Mouse (Mus musculus): ENCODE data around the gene Abtb1. TPM values are rescaled to one million over a fixed set of nuclear protein-coding genes. Genes with fewer than 3 reads are reported as not detected.

Gene Abtb1
- polyA plus RNA-seq, 1 experiment from 2014 or later: 21.0 TPM

GRCm38 (mm10) chr6:88860914-88861313 is 19.1 kb upstream of the Abtb1 start:
- 0% methylated on average over 2 of the region's 2 CpGs for WGBS
- Histone ChIP-seq H3K36me3 (ENCODE audit: control insufficient read depth, insufficient read depth, low read length) (peaks cover 37% of the 10 kb centered on the region), H3K4me2 (ENCODE audit: low read depth, low read length) (no peak overlapping the region), H3K9ac (ENCODE audit: low read depth, low read length) (no peak overlapping the region), H3K4me1 (ENCODE audit: control insufficient read depth, insufficient read depth, low read length) (no peaks in the 10 kb centered on the region), H3K4me3 (ENCODE audit: low read depth, low read length) (no peak overlapping the region), H3K27me3 (replicated peaks; ENCODE audit: control insufficient read depth, insufficient read depth, low read length) (no peaks in the 10 kb centered on the region), H3K27ac (replicated peaks; ENCODE audit: low read depth, low read length) (no peak overlapping the region), H3K9me3 (ENCODE audit: control insufficient read depth, low read length) (no peaks in the 10 kb centered on the region; the same call in 1 of the 2 replicates)
- ATAC-seq (ENCODE audit: low read depth): no peak
- peak; percentile 68 for DNase-seq (ENCODE audit: low spot score)

GRCm38 (mm10) chr6:88858341-88858740 is 16.6 kb upstream of the Abtb1 start:
- no peaks in the 10 kb centered on the region for H3K4me1 ChIP-seq (ENCODE audit: control insufficient read depth, insufficient read depth, low read length)
- H3K27ac ChIP-seq (replicated peaks; ENCODE audit: low read depth, low read length): no peak overlapping the region
- DNase-seq (ENCODE audit: low spot score) (peak; percentile 60), ATAC-seq (ENCODE audit: low read depth) (peak; percentile 53)
- H3K27me3 ChIP-seq (replicated peaks; ENCODE audit: control insufficient read depth, insufficient read depth, low read length): no peaks in the 10 kb centered on the region
- 0 out of 2 replicates have a peak overlapping the region, but pooled peaks have one; percentile 34 for H3K9ac ChIP-seq (ENCODE audit: low read depth, low read length)
- H3K9me3 ChIP-seq (ENCODE audit: control insufficient read depth, low read length): no peaks in the 10 kb centered on the region; the same call in 1 of the 2 replicates
- 49% methylated on average over 7 of the region's 7 CpGs for WGBS
- no peak overlapping the region for H3K4me2 ChIP-seq (ENCODE audit: low read depth, low read length)
- H3K4me3 ChIP-seq (ENCODE audit: low read depth, low read length): no peak overlapping the region
- peaks cover 21% of the 10 kb centered on the region for H3K36me3 ChIP-seq (ENCODE audit: control insufficient read depth, insufficient read depth, low read length)

- no peaks in the 10 kb centered on the region for H3K4me1 ChIP-seq (ENCODE audit: control insufficient read depth, insufficient read depth, low read length)
- no peak overlapping the region for H3K27ac ChIP-seq (replicated peaks; ENCODE audit: low read depth, low read length)
- H3K36me3 ChIP-seq (ENCODE audit: control insufficient read depth, insufficient read depth, low read length): peaks cover 16% of the 10 kb centered on the region
- 0 out of 2 replicates have a peak overlapping the region, but pooled peaks have one; percentile 1 for H3K9ac ChIP-seq (ENCODE audit: low read depth, low read length)
- WGBS: 88% methylated on average over 6 of the region's 6 CpGs
- no peaks in the 10 kb centered on the region; the same call in 1 of the 2 replicates for H3K9me3 ChIP-seq (ENCODE audit: control insufficient read depth, low read length)
- H3K27me3 ChIP-seq (replicated peaks; ENCODE audit: control insufficient read depth, insufficient read depth, low read length): no peaks in the 10 kb centered on the region
- H3K4me3 ChIP-seq (ENCODE audit: low read depth, low read length): no peak overlapping the region
- DNase-seq (ENCODE audit: low spot score) (no peak), ATAC-seq (ENCODE audit: low read depth) (no peak)
- no peak overlapping the region for H3K4me2 ChIP-seq (ENCODE audit: low read depth, low read length)
These were observed 16.0 kb upstream of the Abtb1 start for GRCm38 (mm10) chr6:88857830-88858229.

GRCm38 (mm10) chr6:88857249-88857648 is 15.5 kb upstream of the Abtb1 start:
- Histone ChIP-seq H3K9me3 (ENCODE audit: control insufficient read depth, low read length) (no peaks in the 10 kb centered on the region; the same call in 1 of the 2 replicates), H3K27ac (replicated peaks; ENCODE audit: low read depth, low read length) (no peak overlapping the region), H3K27me3 (replicated peaks; ENCODE audit: control insufficient read depth, insufficient read depth, low read length) (no peaks in the 10 kb centered on the region), H3K9ac (ENCODE audit: low read depth, low read length) (no peak overlapping the region), H3K36me3 (ENCODE audit: control insufficient read depth, insufficient read depth, low read length) (peaks cover 12% of the 10 kb centered on the region), H3K4me3 (ENCODE audit: low read depth, low read length) (no peak overlapping the region), H3K4me2 (ENCODE audit: low read depth, low read length) (no peak overlapping the region), H3K4me1 (ENCODE audit: control insufficient read depth, insufficient read depth, low read length) (no peaks in the 10 kb centered on the region)
- WGBS: 42% methylated on average over 9 of the region's 9 CpGs
- peak; percentile 41 for ATAC-seq (ENCODE audit: low read depth)
- peak; percentile 63 for DNase-seq (ENCODE audit: low spot score)

GRCm38 (mm10) chr6:88855636-88856035 is 13.9 kb upstream of the Abtb1 start:
- Histone ChIP-seq H3K4me3 (ENCODE audit: low read depth, low read length) (no peak overlapping the region), H3K9ac (ENCODE audit: low read depth, low read length) (no peak overlapping the region), H3K27ac (replicated peaks; ENCODE audit: low read depth, low read length) (no peak overlapping the region), H3K9me3 (ENCODE audit: control insufficient read depth, low read length) (no peaks in the 10 kb centered on the region), H3K36me3 (ENCODE audit: control insufficient read depth, insufficient read depth, low read length) (peaks cover 5% of the 10 kb centered on the region; the same call in 1 of the 2 replicates), H3K27me3 (replicated peaks; ENCODE audit: control insufficient read depth, insufficient read depth, low read length) (no peaks in the 10 kb centered on the region), H3K4me2 (ENCODE audit: low read depth, low read length) (no peak overlapping the region), H3K4me1 (ENCODE audit: control insufficient read depth, insufficient read depth, low read length) (no peaks in the 10 kb centered on the region)
- WGBS: 21% methylated on average over 5 of the region's 5 CpGs
- ATAC-seq (ENCODE audit: low read depth) (peak; percentile 50), DNase-seq (ENCODE audit: low spot score) (peak; percentile 76)

- no peak for DNase-seq (ENCODE audit: low spot score)
- peaks cover 8% of the 10 kb centered on the region for H3K36me3 ChIP-seq (ENCODE audit: control insufficient read depth, insufficient read depth, low read length)
- no peak overlapping the region for H3K9ac ChIP-seq (ENCODE audit: low read depth, low read length)
- no peak for ATAC-seq (ENCODE audit: low read depth)
- H3K27me3 ChIP-seq (replicated peaks; ENCODE audit: control insufficient read depth, insufficient read depth, low read length): no peaks in the 10 kb centered on the region
- no peaks in the 10 kb centered on the region for H3K4me1 ChIP-seq (ENCODE audit: control insufficient read depth, insufficient read depth, low read length)
- WGBS: 68% methylated on average over 5 of the region's 5 CpGs
- no peak overlapping the region for H3K4me2 ChIP-seq (ENCODE audit: low read depth, low read length)
- no peak overlapping the region for H3K27ac ChIP-seq (replicated peaks; ENCODE audit: low read depth, low read length)
- no peak overlapping the region for H3K4me3 ChIP-seq (ENCODE audit: low read depth, low read length)
- no peaks in the 10 kb centered on the region for H3K9me3 ChIP-seq (ENCODE audit: control insufficient read depth, low read length)
These were observed 12.7 kb upstream of the Abtb1 start for GRCm38 (mm10) chr6:88854509-88854908.

- Histone ChIP-seq H3K27me3 (replicated peaks; ENCODE audit: control insufficient read depth, insufficient read depth, low read length) (no peaks in the 10 kb centered on the region), H3K27ac (replicated peaks; ENCODE audit: low read depth, low read length) (no peak overlapping the region), H3K9ac (ENCODE audit: low read depth, low read length) (no peak overlapping the region), H3K4me1 (ENCODE audit: control insufficient read depth, insufficient read depth, low read length) (no peaks in the 10 kb centered on the region), H3K4me2 (ENCODE audit: low read depth, low read length) (no peak overlapping the region), H3K4me3 (ENCODE audit: low read depth, low read length) (no peak overlapping the region), H3K36me3 (ENCODE audit: control insufficient read depth, insufficient read depth, low read length) (peaks cover 30% of the 10 kb centered on the region), H3K9me3 (ENCODE audit: control insufficient read depth, low read length) (no peaks in the 10 kb centered on the region)
- DNase-seq (ENCODE audit: low spot score) (no peak), ATAC-seq (ENCODE audit: low read depth) (no peak)
- 90% methylated on average over 7 of the region's 7 CpGs for WGBS
These were observed 8.2 kb upstream of the Abtb1 start for GRCm38 (mm10) chr6:88850034-88850433.

GRCm38 (mm10) chr6:88849270-88849669 is 7.5 kb upstream of the Abtb1 start:
- ATAC-seq (ENCODE audit: low read depth) (no peak), DNase-seq (ENCODE audit: low spot score) (no peak)
- Histone ChIP-seq H3K9me3 (ENCODE audit: control insufficient read depth, low read length) (no peaks in the 10 kb centered on the region), H3K4me3 (ENCODE audit: low read depth, low read length) (no peak overlapping the region), H3K4me1 (ENCODE audit: control insufficient read depth, insufficient read depth, low read length) (no peaks in the 10 kb centered on the region), H3K27ac (replicated peaks; ENCODE audit: low read depth, low read length) (no peak overlapping the region), H3K4me2 (ENCODE audit: low read depth, low read length) (no peak overlapping the region), H3K27me3 (replicated peaks; ENCODE audit: control insufficient read depth, insufficient read depth, low read length) (no peaks in the 10 kb centered on the region), H3K9ac (ENCODE audit: low read depth, low read length) (no peak overlapping the region), H3K36me3 (ENCODE audit: control insufficient read depth, insufficient read depth, low read length) (peaks cover 33% of the 10 kb centered on the region)
- WGBS: 30% methylated on average over 3 of the region's 4 CpGs

- Histone ChIP-seq H3K9ac (ENCODE audit: low read depth, low read length) (no peak overlapping the region), H3K9me3 (ENCODE audit: control insufficient read depth, low read length) (no peaks in the 10 kb centered on the region), H3K4me3 (ENCODE audit: low read depth, low read length) (no peak overlapping the region), H3K27ac (replicated peaks; ENCODE audit: low read depth, low read length) (no peak overlapping the region), H3K27me3 (replicated peaks; ENCODE audit: control insufficient read depth, insufficient read depth, low read length) (no peaks in the 10 kb centered on the region), H3K36me3 (ENCODE audit: control insufficient read depth, insufficient read depth, low read length) (peaks cover 33% of the 10 kb centered on the region), H3K4me2 (ENCODE audit: low read depth, low read length) (no peak overlapping the region), H3K4me1 (ENCODE audit: control insufficient read depth, insufficient read depth, low read length) (peaks cover 5% of the 10 kb centered on the region; the same call in 1 of the 2 replicates)
- no peak for DNase-seq (ENCODE audit: low spot score)
- 55% methylated on average over 2 of the region's 2 CpGs for WGBS
- ATAC-seq (ENCODE audit: low read depth): no peak
These were observed 5.8 kb upstream of the Abtb1 start for GRCm38 (mm10) chr6:88847571-88847970.
